Mouse (Mus musculus): ENCODE measurements at regions not wholly inside any gene's neighbourhood (a gene's known extent, or its start where the extent isn't known, plus 50 kb on each side); places are given as distances from the start of the nearest gene placed in this dataset.

DNA sequence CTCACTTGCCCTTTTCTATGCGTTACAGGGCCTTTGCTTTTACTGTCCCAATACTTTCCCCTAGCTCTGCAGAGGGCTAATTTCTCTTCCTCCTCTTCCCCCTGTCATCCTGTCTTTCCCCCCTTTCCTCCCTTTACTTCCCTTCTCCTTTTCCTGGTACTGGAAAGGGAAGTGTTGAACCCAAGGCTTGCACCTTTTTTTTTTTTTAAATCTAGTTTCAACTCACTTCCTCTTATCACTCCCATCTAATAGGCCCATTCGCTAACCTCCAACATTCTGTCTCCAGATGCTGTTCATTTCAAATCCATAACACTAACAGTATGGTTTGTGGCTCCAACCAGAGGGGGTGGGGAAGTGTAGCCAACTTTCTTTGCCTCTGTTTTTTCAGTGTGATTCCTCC, 1148.5 kb upstream of the A1bg start:
- H3K4me1 ChIP-seq (ENCODE audit: control insufficient read depth, insufficient read depth, low read length): no peaks in the 10 kb centered on the region
- H3K36me3 ChIP-seq (ENCODE audit: control insufficient read depth, insufficient read depth, low read length): no peaks in the 10 kb centered on the region
- no peak overlapping the region for H3K27ac ChIP-seq (ENCODE audit: control insufficient read depth, insufficient read depth, low read depth, low read length)
- no peak for TF ChIP-seq CTCF (IDR thresholded peaks at IDR 0.05; ENCODE audit: control insufficient read depth, insufficient read depth, insufficient replicate concordance, low read depth, low read length)
- no peak for TF ChIP-seq POLR2A (IDR thresholded peaks at IDR 0.05; ENCODE audit: control insufficient read depth, low read depth, low read length)
- no peaks in the 10 kb centered on the region for H3K27me3 ChIP-seq (ENCODE audit: control insufficient read depth, insufficient read depth, low read length)
- H3K4me3 ChIP-seq (ENCODE audit: control insufficient read depth, low read depth, low read length): no peak overlapping the region

DNA sequence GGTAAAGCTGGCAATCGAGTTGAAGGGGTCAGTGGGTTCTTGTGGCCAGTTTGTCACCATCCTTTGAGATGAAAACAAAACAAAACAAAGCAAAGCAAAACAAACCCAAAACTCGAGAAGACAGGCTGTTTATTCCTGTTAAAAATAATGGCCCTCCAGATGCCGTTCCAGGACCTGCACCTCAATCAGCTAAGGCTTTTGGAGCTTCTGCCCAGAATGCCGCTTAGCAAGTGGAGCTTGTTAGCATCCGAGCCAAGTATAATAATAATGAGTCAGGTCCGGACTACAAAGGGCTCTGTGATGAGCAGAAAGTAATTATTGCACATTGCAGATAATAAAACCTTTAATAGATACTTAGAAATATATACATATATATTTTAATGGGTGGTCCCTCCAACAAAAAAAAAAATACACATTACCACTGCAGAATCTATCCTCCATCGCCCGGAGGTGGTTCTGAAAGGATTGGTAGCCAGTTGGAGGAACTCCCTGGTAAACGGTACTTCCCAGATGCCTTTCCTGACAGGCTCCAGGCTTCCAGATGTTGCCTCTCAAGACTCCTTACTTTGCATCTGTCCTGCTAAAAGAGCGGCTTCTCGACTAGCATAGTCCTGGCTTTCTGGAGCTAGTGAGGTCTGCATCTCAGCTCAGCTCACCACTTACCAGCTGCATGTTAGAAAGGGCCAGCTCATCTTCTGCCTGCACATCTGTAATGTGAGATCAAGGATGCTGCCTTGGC, 1145.8 kb upstream of the A1bg start:
- H3K4me1 ChIP-seq (ENCODE audit: control insufficient read depth, insufficient read depth, low read length): no peaks in the 10 kb centered on the region
- no peaks in the 10 kb centered on the region for H3K27me3 ChIP-seq (ENCODE audit: control insufficient read depth, insufficient read depth, low read length)
- no peak overlapping the region for H3K27ac ChIP-seq (ENCODE audit: control insufficient read depth, insufficient read depth, low read depth, low read length)
- H3K4me3 ChIP-seq (ENCODE audit: control insufficient read depth, low read depth, low read length): no peak overlapping the region
- no peaks in the 10 kb centered on the region for H3K36me3 ChIP-seq (ENCODE audit: control insufficient read depth, insufficient read depth, low read length)
- TF ChIP-seq CTCF (IDR thresholded peaks at IDR 0.05; ENCODE audit: control insufficient read depth, insufficient read depth, insufficient replicate concordance, low read depth, low read length) (no peak), POLR2A (IDR thresholded peaks at IDR 0.05; ENCODE audit: control insufficient read depth, low read depth, low read length) (no peak)

DNA sequence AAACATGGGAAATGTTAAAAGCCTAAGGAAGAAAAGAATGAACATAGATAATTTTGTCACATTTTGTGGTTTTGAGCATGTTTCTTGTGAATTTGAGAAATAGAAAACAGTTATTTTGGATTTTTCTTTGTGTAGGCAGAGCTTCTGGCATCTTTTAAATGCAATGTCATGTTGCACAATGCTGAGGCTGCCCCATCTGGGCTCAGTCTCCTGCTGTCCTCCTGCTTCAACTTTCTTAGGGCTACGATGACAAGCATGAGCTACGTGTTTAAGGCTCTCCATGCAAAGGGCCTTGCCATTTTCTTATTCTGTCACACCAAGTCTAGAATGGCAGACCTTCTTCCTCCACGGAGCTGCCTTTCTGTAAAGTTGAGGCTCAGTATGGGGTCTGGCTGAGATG, 1141.6 kb upstream of the A1bg start:
- Histone ChIP-seq H3K27me3 (ENCODE audit: control insufficient read depth, insufficient read depth, low read length) (no peaks in the 10 kb centered on the region), H3K36me3 (ENCODE audit: control insufficient read depth, insufficient read depth, low read length) (no peaks in the 10 kb centered on the region), H3K4me3 (ENCODE audit: control insufficient read depth, low read depth, low read length) (no peak overlapping the region), H3K4me1 (ENCODE audit: control insufficient read depth, insufficient read depth, low read length) (no peaks in the 10 kb centered on the region), H3K27ac (ENCODE audit: control insufficient read depth, insufficient read depth, low read depth, low read length) (no peak overlapping the region)
- TF ChIP-seq POLR2A (IDR thresholded peaks at IDR 0.05; ENCODE audit: control insufficient read depth, low read depth, low read length) (no peak), CTCF (IDR thresholded peaks at IDR 0.05; ENCODE audit: control insufficient read depth, insufficient read depth, insufficient replicate concordance, low read depth, low read length) (no peak)

DNA sequence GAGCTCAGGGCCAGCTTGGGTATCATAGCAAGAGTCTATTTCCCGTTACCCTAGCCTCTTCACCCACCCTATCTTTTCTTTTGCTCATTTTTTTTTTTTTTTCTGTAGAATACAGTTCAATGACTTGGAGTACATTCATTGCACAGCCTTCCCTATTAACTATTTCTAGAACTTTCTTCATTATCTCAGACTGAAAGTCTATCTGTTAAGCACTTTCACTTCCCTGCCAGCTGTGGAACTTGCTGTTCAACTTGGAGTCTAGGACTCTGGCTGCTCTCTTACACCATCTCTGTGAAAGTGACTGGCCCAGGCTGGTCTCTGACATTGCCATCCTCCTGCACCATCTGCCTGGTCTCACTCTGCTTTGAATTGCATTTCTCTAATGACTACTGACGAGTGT, 1134.6 kb upstream of the A1bg start:
- Histone ChIP-seq H3K27ac (ENCODE audit: control insufficient read depth, insufficient read depth, low read depth, low read length) (no peak overlapping the region), H3K27me3 (ENCODE audit: control insufficient read depth, insufficient read depth, low read length) (no peaks in the 10 kb centered on the region), H3K4me3 (ENCODE audit: control insufficient read depth, low read depth, low read length) (no peak overlapping the region), H3K36me3 (ENCODE audit: control insufficient read depth, insufficient read depth, low read length) (no peaks in the 10 kb centered on the region), H3K4me1 (ENCODE audit: control insufficient read depth, insufficient read depth, low read length) (no peaks in the 10 kb centered on the region)
- no peak for TF ChIP-seq CTCF (IDR thresholded peaks at IDR 0.05; ENCODE audit: control insufficient read depth, insufficient read depth, insufficient replicate concordance, low read depth, low read length)
- TF ChIP-seq POLR2A (IDR thresholded peaks at IDR 0.05; ENCODE audit: control insufficient read depth, low read depth, low read length): no peak

DNA sequence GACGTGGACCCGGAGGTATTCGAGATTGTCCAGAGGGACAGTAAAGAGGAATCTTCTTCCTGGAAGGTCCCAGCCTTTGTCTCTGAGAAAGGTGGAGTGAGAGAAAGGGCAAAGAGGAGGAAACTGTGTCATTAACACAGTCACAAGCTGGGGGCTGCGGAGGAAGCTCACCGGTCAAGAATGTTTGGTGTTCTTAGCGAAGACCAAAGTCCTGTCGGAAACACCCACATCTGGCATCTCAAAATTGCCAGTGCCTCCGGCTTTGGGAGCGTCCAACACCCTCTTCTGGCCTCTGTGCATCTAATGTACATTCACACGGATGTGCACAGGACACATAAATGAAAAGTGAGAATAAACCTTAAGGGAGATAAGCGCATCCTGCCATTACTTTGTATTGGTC, 1134.1 kb upstream of the A1bg start:
- no peaks in the 10 kb centered on the region for H3K27me3 ChIP-seq (ENCODE audit: control insufficient read depth, insufficient read depth, low read length)
- H3K36me3 ChIP-seq (ENCODE audit: control insufficient read depth, insufficient read depth, low read length): no peaks in the 10 kb centered on the region
- H3K27ac ChIP-seq (ENCODE audit: control insufficient read depth, insufficient read depth, low read depth, low read length): no peak overlapping the region
- H3K4me1 ChIP-seq (ENCODE audit: control insufficient read depth, insufficient read depth, low read length): no peaks in the 10 kb centered on the region
- no peak overlapping the region for H3K4me3 ChIP-seq (ENCODE audit: control insufficient read depth, low read depth, low read length)
- TF ChIP-seq POLR2A (IDR thresholded peaks at IDR 0.05; ENCODE audit: control insufficient read depth, low read depth, low read length) (no peak), CTCF (IDR thresholded peaks at IDR 0.05; ENCODE audit: control insufficient read depth, insufficient read depth, insufficient replicate concordance, low read depth, low read length) (no peak)

DNA sequence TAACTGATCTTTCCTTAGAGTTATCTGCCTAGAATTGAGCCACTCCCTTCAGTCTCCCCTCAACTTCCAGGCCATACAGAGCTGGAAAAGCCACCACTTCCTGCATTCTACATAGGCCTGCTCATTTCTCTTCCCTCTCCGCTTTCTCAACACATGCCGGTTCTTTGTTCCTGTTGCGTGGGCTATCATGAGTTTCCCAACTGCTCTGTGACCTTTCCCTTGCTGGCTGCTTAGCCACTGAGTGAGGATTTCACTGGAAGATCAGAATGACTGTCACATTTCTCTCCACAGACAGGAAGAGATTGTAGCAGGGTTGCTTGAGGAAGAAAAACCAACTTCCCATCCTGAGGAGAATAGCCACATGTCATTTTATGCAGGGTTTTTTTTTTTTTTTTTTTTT, 1133.6 kb upstream of the A1bg start:
- Histone ChIP-seq H3K4me1 (ENCODE audit: control insufficient read depth, insufficient read depth, low read length) (no peaks in the 10 kb centered on the region), H3K36me3 (ENCODE audit: control insufficient read depth, insufficient read depth, low read length) (no peaks in the 10 kb centered on the region), H3K27ac (ENCODE audit: control insufficient read depth, insufficient read depth, low read depth, low read length) (no peak overlapping the region), H3K4me3 (ENCODE audit: control insufficient read depth, low read depth, low read length) (no peak overlapping the region), H3K27me3 (ENCODE audit: control insufficient read depth, insufficient read depth, low read length) (no peaks in the 10 kb centered on the region)
- TF ChIP-seq POLR2A (IDR thresholded peaks at IDR 0.05; ENCODE audit: control insufficient read depth, low read depth, low read length) (no peak), CTCF (IDR thresholded peaks at IDR 0.05; ENCODE audit: control insufficient read depth, insufficient read depth, insufficient replicate concordance, low read depth, low read length) (no peak)

DNA sequence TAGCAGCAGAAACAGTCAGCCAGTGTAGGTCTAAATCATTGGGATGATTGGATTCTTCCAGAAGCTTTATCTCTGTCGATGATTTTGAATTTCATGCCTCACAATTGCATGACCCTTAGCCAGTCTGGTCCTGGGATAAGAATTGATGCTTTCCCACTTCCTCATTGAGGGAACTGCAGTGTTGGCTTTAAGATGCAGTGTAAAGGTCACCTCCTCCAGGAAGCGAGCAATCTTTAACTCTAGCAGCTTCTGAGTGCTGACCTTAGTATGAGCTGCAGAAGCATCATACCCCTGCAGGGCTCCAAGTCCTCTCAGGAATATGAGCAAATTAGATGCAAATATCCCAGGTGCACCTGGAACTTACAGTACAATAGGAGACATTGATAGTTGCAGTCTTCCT, 1132.2 kb upstream of the A1bg start:
- H3K36me3 ChIP-seq (ENCODE audit: control insufficient read depth, insufficient read depth, low read length): no peaks in the 10 kb centered on the region
- H3K4me1 ChIP-seq (ENCODE audit: control insufficient read depth, insufficient read depth, low read length): no peaks in the 10 kb centered on the region
- H3K27ac ChIP-seq (ENCODE audit: control insufficient read depth, insufficient read depth, low read depth, low read length): no peak overlapping the region
- H3K4me3 ChIP-seq (ENCODE audit: control insufficient read depth, low read depth, low read length): no peak overlapping the region
- TF ChIP-seq CTCF (IDR thresholded peaks at IDR 0.05; ENCODE audit: control insufficient read depth, insufficient read depth, insufficient replicate concordance, low read depth, low read length) (no peak), POLR2A (IDR thresholded peaks at IDR 0.05; ENCODE audit: control insufficient read depth, low read depth, low read length) (no peak)
- no peaks in the 10 kb centered on the region for H3K27me3 ChIP-seq (ENCODE audit: control insufficient read depth, insufficient read depth, low read length)

All from testis, adult 2 months (tissue).